Mouse (Mus musculus): ENCODE measurements around the gene Nup107. TPM values are rescaled to one million over a fixed set of nuclear protein-coding genes. Genes with fewer than 3 reads are reported as not detected.

Gene Nup107
- polyA plus RNA-seq, 1 experiment from 2014 or later: 33.7 TPM

DNA sequence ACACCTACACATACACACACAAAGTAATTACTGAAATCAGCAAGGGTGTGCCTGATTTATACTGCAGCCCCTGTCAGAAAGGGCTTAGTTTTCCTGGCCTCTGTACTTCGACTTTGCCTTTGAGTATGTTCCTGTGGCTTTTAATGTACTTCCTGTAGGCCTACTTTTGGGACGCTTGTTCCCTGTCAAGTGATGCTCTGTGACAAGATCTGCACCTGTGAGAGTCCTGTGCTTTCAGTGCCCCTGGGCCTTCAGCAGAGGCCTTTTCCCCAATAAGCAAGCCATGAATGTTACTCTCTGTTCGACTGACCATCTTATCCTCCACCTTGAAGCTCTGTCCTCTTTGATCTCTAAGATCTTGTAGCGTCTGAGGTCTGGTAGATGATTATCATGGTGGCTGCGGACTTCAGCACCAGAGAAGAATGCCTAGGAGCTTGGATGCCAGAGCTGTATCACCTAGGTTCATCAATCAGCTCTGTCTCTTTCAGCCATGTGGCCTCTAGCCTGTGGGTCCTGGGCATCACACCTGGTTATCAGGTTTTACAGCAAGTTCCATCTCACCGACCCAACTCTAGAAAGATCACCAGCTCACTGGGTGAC, 6.0 kb upstream of the Nup107 start:
- no peaks in the 10 kb centered on the region for H3K4me1 ChIP-seq
- H3K27ac ChIP-seq: no peak overlapping the region
- H3K27me3 ChIP-seq (replicated peaks): no peaks in the 10 kb centered on the region
- H3K36me3 ChIP-seq (replicated peaks): no peaks in the 10 kb centered on the region
- H3K9ac ChIP-seq: no peak overlapping the region
- whole genome bisulfite sequencing: 83% methylated on average over 6 of the region's 6 CpGs
- H3K4me2 ChIP-seq: no peak overlapping the region
- no peaks in the 10 kb centered on the region for H3K9me3 ChIP-seq
- no peak for ATAC-seq (replicated peaks)
- H3K4me3 ChIP-seq: no peak overlapping the region

DNA sequence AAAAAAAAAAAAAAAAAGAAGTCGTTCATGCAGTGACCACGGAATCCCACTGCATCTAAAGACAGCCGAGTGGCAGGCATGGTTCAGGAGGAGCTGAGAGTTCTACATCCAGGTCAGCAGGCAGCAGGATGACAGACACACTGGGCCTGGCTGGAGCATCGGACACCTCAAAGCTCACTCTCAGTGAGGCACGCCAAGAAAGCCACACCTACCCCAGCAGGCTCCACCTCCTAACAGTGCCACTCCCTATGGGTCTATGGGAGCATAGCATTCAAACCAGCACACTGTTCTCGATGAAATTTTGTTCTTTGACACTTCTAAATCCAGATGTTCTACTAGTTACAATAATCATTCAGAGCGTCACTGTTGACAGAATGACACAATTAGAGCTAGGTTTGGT, 5.2 kb upstream of the Nup107 start:
- Histone ChIP-seq H3K9ac (no peak overlapping the region), H3K4me1 (peaks cover 6% of the 10 kb centered on the region), H3K27ac (no peak overlapping the region), H3K4me3 (no peak overlapping the region), H3K9me3 (no peaks in the 10 kb centered on the region), H3K27me3 (replicated peaks) (no peaks in the 10 kb centered on the region), H3K4me2 (no peak overlapping the region), H3K36me3 (replicated peaks) (no peaks in the 10 kb centered on the region)
- ATAC-seq (replicated peaks): no peak
- WGBS: 82% methylated on average over 7 of the region's 7 CpGs

DNA sequence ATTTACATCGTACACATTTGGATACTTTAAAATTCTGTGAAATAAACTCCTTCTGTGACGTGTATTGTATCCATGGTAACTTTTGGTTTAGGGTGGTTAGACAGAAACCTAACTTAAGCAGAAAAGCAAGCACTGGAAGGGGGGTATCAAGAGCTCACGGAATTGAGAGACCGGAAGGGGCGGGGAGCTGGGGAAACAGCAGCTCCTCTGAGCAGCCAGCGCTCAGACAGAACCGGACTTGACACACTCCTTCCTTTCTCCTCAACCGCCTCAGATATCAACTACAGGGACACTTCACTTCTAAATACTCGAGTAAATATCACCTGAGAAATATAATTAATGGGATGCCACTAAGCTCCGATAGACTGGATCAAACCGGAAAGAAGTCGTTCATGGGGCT, 4.6 kb upstream of the Nup107 start:
- Histone ChIP-seq H3K9ac (no peak overlapping the region), H3K4me1 (peaks cover 6% of the 10 kb centered on the region), H3K4me2 (no peak overlapping the region), H3K27me3 (replicated peaks) (no peaks in the 10 kb centered on the region), H3K4me3 (no peak overlapping the region), H3K9me3 (no peaks in the 10 kb centered on the region), H3K36me3 (replicated peaks) (no peaks in the 10 kb centered on the region), H3K27ac (no peak overlapping the region)
- ATAC-seq (replicated peaks): no peak
- WGBS: 93% methylated on average over 12 of the region's 12 CpGs

DNA sequence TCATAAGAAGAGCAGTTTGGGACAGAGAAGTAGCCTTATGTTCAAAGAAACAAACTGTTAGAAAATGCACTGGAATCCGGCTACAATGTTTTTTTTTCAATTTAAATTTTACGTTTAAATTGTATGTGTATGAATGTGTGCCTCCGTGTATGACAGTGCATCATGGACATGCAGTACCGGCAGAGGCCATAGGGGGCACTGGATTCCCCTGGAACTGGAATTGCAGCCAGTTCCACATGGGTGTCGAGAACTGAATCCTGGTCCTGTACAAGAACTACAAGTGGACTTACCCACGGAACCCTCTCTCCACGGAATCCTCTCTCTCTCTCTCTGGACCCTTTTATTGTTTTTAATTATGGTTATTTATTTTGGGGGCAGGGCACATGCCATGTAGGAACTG, 3.7 kb upstream of the Nup107 start:
- H3K36me3 ChIP-seq (replicated peaks): no peaks in the 10 kb centered on the region
- H3K9me3 ChIP-seq: no peaks in the 10 kb centered on the region
- 93% methylated on average over 7 of the region's 7 CpGs for WGBS
- no peak overlapping the region for H3K9ac ChIP-seq
- H3K4me3 ChIP-seq: no peak overlapping the region
- no peak for ATAC-seq (replicated peaks)
- no peak overlapping the region for H3K27ac ChIP-seq
- H3K27me3 ChIP-seq (replicated peaks): no peaks in the 10 kb centered on the region
- H3K4me1 ChIP-seq: peaks cover 15% of the 10 kb centered on the region
- H3K4me2 ChIP-seq: no peak overlapping the region

DNA sequence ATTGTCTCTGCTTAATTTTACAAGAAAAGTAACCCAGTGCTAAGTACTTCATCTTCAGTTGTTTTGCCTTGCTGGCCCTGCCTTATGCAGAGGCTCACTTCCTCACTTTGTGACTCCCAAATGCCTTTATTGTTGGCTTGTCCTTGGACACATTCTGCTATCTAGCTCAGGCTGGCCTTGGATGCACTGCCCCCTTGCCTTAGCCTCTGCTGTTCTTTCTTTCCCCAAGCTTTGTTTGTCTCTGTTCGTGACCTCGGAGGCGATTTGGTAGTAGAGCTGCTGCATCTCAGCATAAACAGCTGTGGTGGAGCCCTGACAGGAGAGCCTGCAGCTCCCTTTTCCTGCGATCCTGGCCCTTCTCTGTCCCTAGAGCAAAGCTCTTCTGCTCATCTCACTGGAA, 2.7 kb upstream of the Nup107 start:
- H3K4me3 ChIP-seq: no peak overlapping the region
- WGBS: 71% methylated on average over 4 of the region's 4 CpGs
- H3K4me1 ChIP-seq: peaks cover 22% of the 10 kb centered on the region
- H3K27me3 ChIP-seq (replicated peaks): no peaks in the 10 kb centered on the region
- H3K36me3 ChIP-seq (replicated peaks): no peaks in the 10 kb centered on the region
- no peaks in the 10 kb centered on the region for H3K9me3 ChIP-seq
- ATAC-seq (replicated peaks): no peak
- H3K9ac ChIP-seq: no peak overlapping the region
- no peak overlapping the region for H3K27ac ChIP-seq
- H3K4me2 ChIP-seq: no peak overlapping the region

DNA sequence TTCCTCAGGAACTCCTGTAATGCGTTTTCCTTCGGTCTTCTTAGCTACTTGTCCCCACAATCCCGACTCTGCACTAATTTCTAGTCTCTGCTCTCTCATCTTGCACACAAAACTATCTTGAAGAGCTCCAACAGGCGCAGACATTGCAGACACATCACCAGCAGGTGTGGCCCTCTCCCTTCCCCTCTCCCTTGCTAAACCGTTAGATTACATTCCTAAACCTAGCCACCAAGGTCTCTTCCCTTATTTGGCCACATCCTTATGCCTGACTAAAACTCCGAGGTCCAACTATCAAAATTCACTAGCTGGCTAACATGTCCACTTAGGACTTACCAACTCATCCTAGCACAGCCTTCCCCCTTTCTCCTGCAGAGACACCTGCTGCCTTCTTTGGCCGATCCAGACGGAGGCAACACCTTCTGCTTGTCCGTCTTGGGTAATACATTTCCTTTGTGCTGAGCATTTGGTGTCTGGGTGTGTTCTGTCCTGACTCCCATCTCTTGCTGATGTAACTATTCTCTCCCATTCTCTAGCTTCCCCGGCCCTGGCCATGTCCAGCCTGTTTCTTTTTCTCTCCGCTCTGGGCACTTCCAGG, 1.0 kb upstream of the Nup107 start:
- Histone ChIP-seq H3K9ac (no peak overlapping the region), H3K4me3 (peak overlapping the region; percentile 90)
- ATAC-seq (replicated peaks): no peak

DNA sequence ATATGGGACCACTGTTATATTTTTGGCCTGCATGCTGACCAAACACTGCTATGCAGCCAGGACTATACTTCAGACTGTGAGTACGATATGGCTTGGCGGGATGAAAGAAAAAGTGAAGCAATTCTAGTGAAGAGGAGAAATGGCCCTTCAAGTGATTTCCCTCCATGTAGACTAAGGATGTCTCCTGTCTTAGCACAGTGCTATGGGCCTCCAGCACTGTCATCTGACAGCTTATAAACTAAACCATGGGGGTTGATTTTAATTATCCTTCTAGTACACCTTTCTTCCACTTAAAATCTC, 1.4 kb downstream of the Nup107 start:
- H3K27me3 ChIP-seq (replicated peaks): no peaks in the 10 kb centered on the region
- H3K9ac ChIP-seq: no peak overlapping the region
- no peaks in the 10 kb centered on the region for H3K9me3 ChIP-seq
- H3K4me2 ChIP-seq: no peak overlapping the region
- no peak for ATAC-seq (replicated peaks)
- peaks cover 22% of the 10 kb centered on the region for H3K4me1 ChIP-seq
- H3K27ac ChIP-seq: no peak overlapping the region
- 97% methylated on average over 2 of the region's 2 CpGs for WGBS
- H3K36me3 ChIP-seq (replicated peaks): peaks cover 8% of the 10 kb centered on the region
- peak overlapping the region; percentile 90; the same call in 1 of the 2 replicates for H3K4me3 ChIP-seq

More for the DNA sequence above, 1.0 kb upstream of the Nup107 start:
- Histone ChIP-seq H3K9me3 (no peaks in the 10 kb centered on the region), H3K27me3 (replicated peaks) (no peaks in the 10 kb centered on the region), H3K36me3 (replicated peaks) (no peaks in the 10 kb centered on the region), H3K4me2 (peak overlapping the region; percentile 74; the same call in 1 of the 2 replicates), H3K27ac (peak overlapping the region; percentile 77; the same call in 1 of the 2 replicates), H3K4me1 (peaks cover 22% of the 10 kb centered on the region)
- 82% methylated on average over 11 of the region's 11 CpGs for WGBS

DNA sequence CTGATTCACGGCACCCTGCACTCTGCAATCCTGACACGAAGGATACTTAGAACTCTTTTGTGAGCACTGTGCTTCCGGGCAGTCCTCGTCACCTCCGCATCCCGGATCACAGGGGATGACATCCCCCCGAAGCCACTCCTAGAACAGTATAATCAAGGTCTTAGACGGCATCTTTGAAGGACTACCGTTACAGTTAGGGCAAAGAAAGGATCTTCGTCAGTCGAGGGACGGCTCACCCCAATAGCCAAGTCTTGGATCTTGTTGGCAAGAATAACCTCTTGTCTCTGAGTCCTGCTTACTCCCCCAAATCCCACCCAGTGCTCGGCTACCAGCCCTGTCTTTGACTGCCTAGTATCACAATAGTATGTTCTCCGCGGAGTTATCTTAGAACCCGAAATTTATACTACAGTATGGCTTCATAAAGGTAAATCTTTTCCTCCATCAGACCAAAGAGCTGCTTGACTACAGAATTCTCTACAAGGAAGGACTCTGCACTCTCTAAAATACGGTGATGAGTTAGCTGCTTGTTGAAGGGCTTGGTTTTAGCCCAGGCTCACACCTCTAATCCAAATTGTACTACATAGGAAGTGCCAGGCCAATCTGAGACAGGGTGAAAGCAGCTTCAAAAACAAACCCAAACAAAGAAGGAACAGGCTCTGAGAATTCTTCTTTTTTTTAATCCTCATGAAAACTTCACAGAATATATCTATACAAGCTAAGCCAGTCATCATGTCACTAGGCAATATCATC, 1.9 kb downstream of the Nup107 start:
- WGBS: 94% methylated on average over 17 of the region's 17 CpGs
- no peak overlapping the region for H3K4me3 ChIP-seq
- peaks cover 9% of the 10 kb centered on the region for H3K36me3 ChIP-seq (replicated peaks)

DNA sequence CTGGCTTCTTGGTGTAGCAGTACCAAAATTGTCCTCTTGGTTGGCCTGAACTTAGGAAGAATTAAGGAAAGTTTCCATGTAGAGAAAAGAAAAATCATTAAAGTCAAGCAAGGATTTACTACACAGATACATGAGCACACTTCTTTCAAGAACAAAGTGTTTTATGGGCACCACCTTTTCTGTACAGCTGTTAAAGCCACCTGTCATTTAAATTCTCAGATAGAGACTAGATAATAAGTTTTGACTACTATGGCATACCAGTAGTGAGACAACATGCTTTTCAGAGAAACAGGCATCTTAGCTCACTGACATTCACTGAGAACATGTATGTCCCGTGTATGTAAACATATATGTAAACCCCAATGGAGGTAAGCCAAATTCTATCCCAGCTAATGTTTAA, 2.5 kb downstream of the Nup107 start:
- Histone ChIP-seq H3K27ac (no peak overlapping the region), H3K4me2 (no peak overlapping the region), H3K36me3 (replicated peaks) (peaks cover 9% of the 10 kb centered on the region), H3K9ac (no peak overlapping the region), H3K4me1 (peaks cover 22% of the 10 kb centered on the region), H3K27me3 (replicated peaks) (no peaks in the 10 kb centered on the region), H3K4me3 (no peak overlapping the region), H3K9me3 (no peaks in the 10 kb centered on the region)
- 95% methylated on average over 1 of the region's 1 CpGs for WGBS
- ATAC-seq (replicated peaks): no peak

More for the DNA sequence above, 1.9 kb downstream of the Nup107 start:
- H3K9me3 ChIP-seq: no peaks in the 10 kb centered on the region
- no peak overlapping the region for H3K9ac ChIP-seq
- no peaks in the 10 kb centered on the region for H3K27me3 ChIP-seq (replicated peaks)
- H3K4me2 ChIP-seq: no peak overlapping the region
- H3K27ac ChIP-seq: no peak overlapping the region
- no peak for ATAC-seq (replicated peaks)
- H3K4me1 ChIP-seq: peaks cover 22% of the 10 kb centered on the region

DNA sequence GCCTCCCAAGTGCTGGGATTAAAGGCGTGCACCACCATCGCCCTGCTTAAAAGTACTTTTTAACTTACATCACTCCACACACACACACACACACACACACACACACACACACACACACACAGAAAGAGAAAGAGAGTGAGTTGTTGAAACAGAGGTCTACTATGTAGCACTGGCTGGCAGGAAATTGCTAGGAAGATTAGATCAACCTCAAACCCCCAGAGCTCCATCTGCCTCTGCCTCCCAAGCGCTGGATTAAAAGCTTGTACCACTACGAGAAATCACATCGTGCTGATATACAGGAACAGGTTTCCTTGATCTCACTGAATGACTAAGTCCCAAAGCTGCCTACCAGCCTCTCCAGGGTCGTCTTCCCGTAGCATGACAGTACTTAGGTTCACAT, 7.9 kb downstream of the Nup107 start:
- no peak for ATAC-seq (replicated peaks)
- Histone ChIP-seq H3K27ac (no peak overlapping the region), H3K4me1 (no peaks in the 10 kb centered on the region), H3K4me3 (no peak overlapping the region), H3K9me3 (no peaks in the 10 kb centered on the region), H3K9ac (no peak overlapping the region), H3K4me2 (no peak overlapping the region), H3K36me3 (replicated peaks) (peaks cover 18% of the 10 kb centered on the region), H3K27me3 (replicated peaks) (no peaks in the 10 kb centered on the region)
- WGBS: 98% methylated on average over 7 of the region's 7 CpGs

DNA sequence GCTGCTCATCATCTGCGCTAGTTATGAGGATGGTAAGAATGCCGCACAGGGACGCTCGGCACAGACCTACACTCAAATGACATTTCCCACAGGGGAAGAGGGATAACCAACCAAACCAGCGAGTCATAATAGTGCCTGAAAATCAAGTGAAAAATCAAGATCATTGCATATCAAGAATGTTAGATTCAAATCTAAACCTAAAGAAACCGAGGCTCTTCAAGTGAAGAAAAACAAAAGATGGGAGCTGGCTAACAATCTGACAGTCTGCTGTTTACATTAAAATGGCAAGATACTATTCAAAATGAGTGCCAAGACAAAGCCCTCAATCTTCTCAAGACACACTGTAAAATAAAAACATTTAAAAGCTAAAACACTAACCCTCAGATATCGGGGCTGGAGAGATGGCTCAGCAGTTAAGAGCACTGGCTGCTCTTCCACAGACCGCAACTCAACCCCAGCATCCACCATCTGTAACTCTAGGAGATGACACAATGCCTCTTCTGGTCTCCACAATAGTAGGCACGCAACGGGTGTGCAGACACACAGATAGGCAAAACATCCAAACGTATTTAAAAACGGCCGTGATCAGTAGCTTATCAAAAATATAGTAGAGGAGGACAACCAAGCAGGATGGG, 8.6 kb downstream of the Nup107 start:
- peaks cover 19% of the 10 kb centered on the region for H3K36me3 ChIP-seq (replicated peaks)
- H3K27ac ChIP-seq: no peak overlapping the region
- no peak for ATAC-seq (replicated peaks)
- H3K4me2 ChIP-seq: no peak overlapping the region
- WGBS: 97% methylated on average over 13 of the region's 13 CpGs
- no peaks in the 10 kb centered on the region for H3K27me3 ChIP-seq (replicated peaks)
- H3K4me1 ChIP-seq: no peaks in the 10 kb centered on the region
- no peak overlapping the region for H3K4me3 ChIP-seq
- no peak overlapping the region for H3K9ac ChIP-seq
- H3K9me3 ChIP-seq: no peaks in the 10 kb centered on the region

DNA sequence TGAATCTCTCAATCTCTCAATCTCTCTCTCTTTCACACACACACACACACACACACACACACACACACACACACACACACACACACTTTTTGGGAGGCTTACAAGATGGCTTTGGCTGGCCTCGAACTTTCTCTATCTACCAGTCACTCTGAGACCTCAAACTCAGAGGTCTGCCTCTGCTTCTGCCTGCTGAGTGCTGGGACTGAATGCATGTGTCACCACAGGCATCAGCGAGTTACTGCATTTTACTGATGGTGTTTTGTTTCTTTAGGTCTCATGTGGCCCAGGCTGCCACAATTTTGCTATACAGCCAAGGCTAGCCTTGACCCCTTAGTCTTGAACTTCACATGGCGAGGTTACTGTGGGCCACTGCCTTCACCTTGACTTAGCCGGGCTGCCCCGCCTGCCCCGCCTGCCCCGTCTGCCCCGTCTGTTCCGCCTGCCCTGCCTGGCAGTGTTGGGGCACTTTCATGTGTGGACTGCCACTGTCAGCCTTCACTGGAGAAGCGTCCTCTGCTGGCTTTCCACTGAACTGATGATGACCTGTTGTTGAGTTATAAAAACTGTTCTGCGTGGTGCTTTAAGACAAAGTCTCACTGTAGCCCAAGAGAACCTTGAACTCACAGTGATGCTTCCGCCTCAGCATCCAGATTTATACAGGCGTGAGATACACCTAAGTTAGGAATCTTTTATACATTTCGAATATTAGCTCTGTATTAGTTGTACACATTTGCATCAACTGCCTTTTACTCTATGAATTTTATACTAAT, 9.8 kb downstream of the Nup107 start:
- ATAC-seq (replicated peaks): no peak
- WGBS: 94% methylated on average over 14 of the region's 14 CpGs
- H3K27ac ChIP-seq: no peak overlapping the region
- H3K9me3 ChIP-seq: no peaks in the 10 kb centered on the region
- no peak overlapping the region for H3K9ac ChIP-seq
- H3K4me1 ChIP-seq: no peaks in the 10 kb centered on the region
- peaks cover 28% of the 10 kb centered on the region for H3K36me3 ChIP-seq (replicated peaks)
- no peaks in the 10 kb centered on the region for H3K27me3 ChIP-seq (replicated peaks)
- H3K4me3 ChIP-seq: no peak overlapping the region
- H3K4me2 ChIP-seq: no peak overlapping the region
